28 mouse cellular contexts compared by ENCODE assay signal in the genomic region with DNA sequence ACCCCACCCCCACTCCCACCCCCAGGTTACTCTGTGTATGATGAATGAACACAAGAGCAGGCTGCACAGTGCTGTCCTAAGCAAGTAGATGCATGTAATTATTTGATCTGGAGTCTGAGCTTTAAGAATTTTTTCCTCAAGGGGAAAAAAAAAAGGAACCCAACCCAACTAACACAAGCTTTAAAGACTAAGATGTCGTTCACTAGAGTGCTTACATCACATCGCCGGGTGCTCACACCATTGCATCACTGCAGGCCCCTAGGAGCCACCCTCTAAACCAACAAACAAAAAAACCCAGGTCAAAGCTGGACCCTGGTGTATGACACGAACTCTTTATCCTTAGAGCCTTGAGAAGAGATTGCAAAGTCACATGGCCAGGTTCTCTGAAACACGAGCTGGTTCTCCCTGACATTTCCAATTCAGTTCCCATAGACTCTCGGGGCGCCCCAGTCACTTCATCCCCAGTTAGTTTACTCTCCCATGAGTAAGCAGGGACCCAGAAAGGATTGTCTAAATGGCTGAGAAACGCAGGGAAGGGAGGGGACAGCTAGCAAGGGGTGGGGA. TPM values are rescaled to one million over a fixed set of nuclear protein-coding genes. Genes with fewer than 3 reads are reported as not detected.
DNase-seq lines count a peak whose midpoint lies in the region; ATAC-seq and TF ChIP-seq lines count a peak whose summit lies in the region.
"Had no signal": no experiment of that assay in that cellular context is flagged by ENCODE, and none has a peak within 500 bp of the region (broad histone marks: within the 10 kb centered on the region; RNA-seq: fewer than 3 reads in every experiment).

No protein-coding gene starts in this region.

- TF ChIP-seq RAD21 in CH12.LX (IDR thresholded peaks at IDR 0.05; ENCODE audit: low read depth, low read length): no peak

- 54% methylated on average over 8 of the region's 8 CpGs for WGBS in midbrain, embryonic 11.5 days
- WGBS in midbrain, embryonic 14.5 days: 67% methylated on average over 8 of the region's 8 CpGs
- 59% methylated on average over 8 of the region's 8 CpGs for WGBS in heart, embryonic 10.5 days

- no peak for TF ChIP-seq CTCF in CH12.LX (conservative IDR thresholded peaks at IDR 0.05 in 1 of 2, IDR thresholded peaks at IDR 0.05 in 1 of 2; ENCODE audit: low read depth in 2 of 2, low read length in 2 of 2)

- no peaks in the 10 kb centered on the region for H3K27me3 ChIP-seq in midbrain, embryonic 11.5 days (ENCODE audit: control insufficient read depth, insufficient read depth, low read length)
- H3K27me3 ChIP-seq in midbrain, embryonic 14.5 days (ENCODE audit: control insufficient read depth, insufficient read depth, low read length): no peaks in the 10 kb centered on the region
- no peaks in the 10 kb centered on the region for H3K27me3 ChIP-seq in CH12.LX (replicated peaks)
- no peaks in the 10 kb centered on the region for H3K27me3 ChIP-seq in heart, embryonic 10.5 days (ENCODE audit: insufficient read depth, poor library complexity, severe bottlenecking)
- H3K27me3 ChIP-seq: embryonic facial prominence, embryonic 12.5 days; forebrain, embryonic 15.5 days; heart, embryonic 15.5 days had no signal

- H3K4me1 ChIP-seq in midbrain, embryonic 11.5 days (ENCODE audit: control insufficient read depth, insufficient read depth, low read length): 0 out of 2 replicates have a peak, but pooled peaks cover 3% of the 10 kb centered on the region
- H3K4me1 ChIP-seq in midbrain, embryonic 14.5 days (ENCODE audit: control insufficient read depth, insufficient read depth, low read length): 0 out of 2 replicates have a peak, but pooled peaks cover 4% of the 10 kb centered on the region
- peaks cover 39 to 60% of the 10 kb centered on the region in 2 experiments for H3K4me1 ChIP-seq in CH12.LX (ENCODE audit: control insufficient read depth in 1 of 2, insufficient read depth in 2 of 2)
- H3K4me1 ChIP-seq in heart, embryonic 10.5 days: peaks cover 12% of the 10 kb centered on the region
- H3K4me1 ChIP-seq: forebrain, embryonic 15.5 days; heart, embryonic 15.5 days had no signal

- no peak overlapping the region for H3K27ac ChIP-seq in midbrain, embryonic 11.5 days (ENCODE audit: low read depth, low read length)
- no peak overlapping the region for H3K27ac ChIP-seq in midbrain, embryonic 14.5 days (replicated peaks; ENCODE audit: low read depth, low read length)
- peak overlapping the region; percentile 88 for H3K27ac ChIP-seq in CH12.LX (ENCODE audit: insufficient read depth, low read depth)
- no peak overlapping the region for H3K27ac ChIP-seq in heart, embryonic 10.5 days
- H3K27ac ChIP-seq: embryonic facial prominence, embryonic 12.5 days; forebrain, embryonic 12.5 days; forebrain, embryonic 15.5 days; heart, adult 2 months; heart, embryonic 15.5 days; hindbrain, embryonic 10.5 days; hindbrain, embryonic 13.5 days had no signal

- peak; percentile 44; the same call in 1 of the 2 replicates for TF ChIP-seq POLR2A in CH12.LX (IDR thresholded peaks at IDR 0.05; ENCODE audit: low read depth, low read length)

- H3K9me3 ChIP-seq in midbrain, embryonic 11.5 days (ENCODE audit: control insufficient read depth, low read length): no peaks in the 10 kb centered on the region
- H3K9me3 ChIP-seq in midbrain, embryonic 14.5 days (ENCODE audit: control insufficient read depth, low read length): no peaks in the 10 kb centered on the region
- no peaks in the 10 kb centered on the region for H3K9me3 ChIP-seq in CH12.LX (replicated peaks; ENCODE audit: low read length)
- H3K9me3 ChIP-seq in heart, embryonic 10.5 days: no peaks in the 10 kb centered on the region
- H3K9me3 ChIP-seq: embryonic facial prominence, embryonic 12.5 days; forebrain, embryonic 12.5 days; forebrain, embryonic 15.5 days; heart, embryonic 15.5 days; hindbrain, embryonic 10.5 days; hindbrain, embryonic 13.5 days had no signal

- H3K4me3 ChIP-seq in midbrain, embryonic 11.5 days (ENCODE audit: low read depth, low read length): no peak overlapping the region
- no peak overlapping the region for H3K4me3 ChIP-seq in midbrain, embryonic 14.5 days (replicated peaks; ENCODE audit: low read depth, low read length)
- peak overlapping the region; percentile 54 to 83 (median 68) for H3K4me3 ChIP-seq in CH12.LX (replicated peaks in 1 of 3; ENCODE audit: low read depth in 2 of 3, low read length in 2 of 3, poor library complexity in 1 of 3)
- no peak overlapping the region for H3K4me3 ChIP-seq in heart, embryonic 10.5 days
- H3K4me3 ChIP-seq: embryonic facial prominence, embryonic 12.5 days; erythroblast, embryonic 14.5 days; forebrain, embryonic 12.5 days; forebrain, embryonic 15.5 days; heart, adult 2 months; heart, embryonic 15.5 days; hindbrain, embryonic 10.5 days; hindbrain, embryonic 13.5 days had no signal

- no peak overlapping the region for H3K9ac ChIP-seq in midbrain, embryonic 11.5 days (ENCODE audit: low read length)
- H3K9ac ChIP-seq in midbrain, embryonic 14.5 days (replicated peaks; ENCODE audit: low read length): no peak overlapping the region
- H3K9ac ChIP-seq in CH12.LX (ENCODE audit: insufficient read depth, low read depth): peak overlapping the region; percentile 96
- H3K9ac ChIP-seq: embryonic facial prominence, embryonic 12.5 days; forebrain, embryonic 12.5 days; forebrain, embryonic 15.5 days; heart, embryonic 15.5 days; hindbrain, embryonic 13.5 days had no signal

- no peak overlapping the region for H3K4me2 ChIP-seq in midbrain, embryonic 11.5 days
- H3K4me2 ChIP-seq in midbrain, embryonic 14.5 days (ENCODE audit: low read length): no peak overlapping the region
- peak overlapping the region; percentile 96 for H3K4me2 ChIP-seq in CH12.LX (ENCODE audit: insufficient read depth, low read depth, poor library complexity, severe bottlenecking)
- H3K4me2 ChIP-seq: embryonic facial prominence, embryonic 12.5 days; forebrain, embryonic 12.5 days; forebrain, embryonic 15.5 days; heart, embryonic 11.5 days; heart, embryonic 15.5 days; hindbrain, embryonic 13.5 days had no signal

- DNase-seq in midbrain, embryonic 11.5 days (ENCODE audit: low spot score, missing footprints): peak; percentile 70
- DNase-seq in midbrain, embryonic 14.5 days: no peak
- DNase-seq in 416B (ENCODE audit: low read depth) (peak; percentile 20), CH12.LX (ENCODE audit: extremely low read depth) (no peak)
- no peak for DNase-seq in heart, embryonic 10.5 days (ENCODE audit: low spot score)
- DNase-seq: adrenal gland, adult 2 months; adrenal gland, postnatal 14 days; cerebellum, adult 11 months; cerebellum, adult 9-10 months; cerebellum, postnatal 14 days; gastrocnemius, postnatal 25 days; heart, adult 2 months; heart, postnatal 10 days; heart, postnatal 36 days had no signal

- peaks cover 70% of the 10 kb centered on the region for H3K79me2 ChIP-seq in CH12.LX (replicated peaks; ENCODE audit: control insufficient read depth, extremely low read depth, insufficient read depth, poor library complexity, severe bottlenecking)

- dilution Hi-C loops in CH12.LX (cut with MboI; ENCODE audit: extremely low pct_ligation_motif_present, extremely low pct_unique_long_range_greater_than_20kb, low sequenced_read_pairs): no loop called here

- TF ChIP-seq EP300 in CH12.LX (IDR thresholded peaks at IDR 0.05; ENCODE audit: low read length): no peak

- ATAC-seq in midbrain, embryonic 11.5 days (ENCODE audit: low FRiP score): no peak
- ATAC-seq in midbrain, embryonic 14.5 days (ENCODE audit: low FRiP score, low TSS enrichment): no peak
- ATAC-seq in megakaryocyte progenitor cell, adult 5-6 weeks (replicated peaks; ENCODE audit: poor library complexity): 0 out of 2 replicates have a peak, but pooled peaks have one; percentile 20
- ATAC-seq in CD4-positive, CD25-positive, alpha-beta regulatory T cell, adult 4 months: no peak
- ATAC-seq: forebrain, embryonic 15.5 days; hindbrain, embryonic 16.5 days; inflammation-experienced regulatory T-cells, adult 6 months; intestine, embryonic 16.5 days had no signal

- H3K36me3 ChIP-seq in midbrain, embryonic 11.5 days (ENCODE audit: control insufficient read depth, insufficient read depth, low read length): no peaks in the 10 kb centered on the region
- H3K36me3 ChIP-seq in midbrain, embryonic 14.5 days (ENCODE audit: control insufficient read depth, insufficient read depth, low read length): no peaks in the 10 kb centered on the region
- peaks cover 27 to 54% of the 10 kb centered on the region in 2 experiments for H3K36me3 ChIP-seq in CH12.LX (replicated peaks in 1 of 2; ENCODE audit: control insufficient read depth in 1 of 2, insufficient read depth in 1 of 2, low read length in 1 of 2)
- H3K36me3 ChIP-seq in heart, embryonic 10.5 days: no peaks in the 10 kb centered on the region
- H3K36me3 ChIP-seq: embryonic facial prominence, embryonic 12.5 days; forebrain, embryonic 12.5 days; forebrain, embryonic 15.5 days; heart, embryonic 15.5 days; hindbrain, embryonic 10.5 days; hindbrain, embryonic 13.5 days had no signal

- in situ Hi-C loops in CH12.LX (cut with MboI; ENCODE audit: low pct_ligation_motif_present, low pct_unique_long_range_greater_than_20kb, low sequenced_read_pairs): no loop called here

TF ChIP-seq in CH12.LX, 34 proteins besides CTCF, POLR2A, EP300 and RAD21 (continues in another document):
- TF ChIP-seq ZC3H11A (IDR thresholded peaks at IDR 0.05; ENCODE audit: low read depth, low read length): no peak
- TF ChIP-seq BHLHE40 (IDR thresholded peaks at IDR 0.05; ENCODE audit: low read depth, low read length): no peak

RNA-seq across cellular contexts. Expression of a gene that starts 27.8 kb away (rescaled TPM):
- polyA plus RNA-seq in midbrain, embryonic 11.5 days (2014; fragmentation: Nextera tagmentation; extraction: Ambion mirVana): 0.60 and 1.0 TPM in 2 replicates
- polyA plus RNA-seq in midbrain, embryonic 14.5 days (2014; fragmentation: Nextera tagmentation; extraction: Ambion mirVana): 0.58 and 0.67 TPM in 2 replicates
- 8.0 and 13.3 TPM in 2 replicates for total RNA-seq in CH12.LX (2012; rRNA removed)
- 3.0 and 4.5 TPM in 2 replicates for total RNA-seq in CH12.LX (2014; rRNA removed)
- polyA plus RNA-seq in CH12.LX (2012; ENCODE audit: insufficient read length, low read depth): 9.9 and 11.5 TPM in 2 replicates
- total RNA-seq in megakaryocyte progenitor cell, adult 5-6 weeks (2015): not detected in 2 replicates
- not detected in 2 replicates for total RNA-seq in megakaryocyte progenitor cell, adult 5-6 weeks (2017)
- 1 to 10 TPM; 3.6 to 6.2 TPM for polyA plus RNA-seq in CD4-positive, CD25-positive, alpha-beta regulatory T cell, adult 4 months (2017; shearing (Covaris generic))
- 2.5 and 15.3 TPM in 2 replicates for polyA plus RNA-seq in heart, embryonic 10.5 days (2016; fragmentation: Nextera tagmentation; extraction: Ambion mirVana)
- total RNA-seq: heart, postnatal 10 days; MEL had no signal

RNA-seq across cellular contexts. Expression of a gene that starts 35.2 kb away (rescaled TPM):
- polyA plus RNA-seq in midbrain, embryonic 11.5 days (2014; fragmentation: Nextera tagmentation; extraction: Ambion mirVana): 145 and 158 TPM in 2 replicates
- polyA plus RNA-seq in midbrain, embryonic 14.5 days (2014; fragmentation: Nextera tagmentation; extraction: Ambion mirVana): 225 and 280 TPM in 2 replicates
- total RNA-seq in CH12.LX (2012; rRNA removed) (129 and 136 TPM in 2 replicates), CH12.LX (2014; rRNA removed) (80.3 and 84.7 TPM in 2 replicates)
- polyA plus RNA-seq in CH12.LX (2012; ENCODE audit: insufficient read length, low read depth): 94.6 and 109 TPM in 2 replicates
- 42.0 and 43.2 TPM in 2 replicates for total RNA-seq in megakaryocyte progenitor cell, adult 5-6 weeks (2015)
- total RNA-seq in megakaryocyte progenitor cell, adult 5-6 weeks (2017): 24.8 and 31.5 TPM in 2 replicates
- 100 to 1,000 TPM; 150 to 155 TPM for polyA plus RNA-seq in CD4-positive, CD25-positive, alpha-beta regulatory T cell, adult 4 months (2017; shearing (Covaris generic))
- 98.9 and 103 TPM in 2 replicates for polyA plus RNA-seq in heart, embryonic 10.5 days (2016; fragmentation: Nextera tagmentation; extraction: Ambion mirVana)

Comparison
In these comparisons a context has a peak if more than half of its experiments do, and no peak if none do; other contexts are left out.
1. DNase-seq: peak in midbrain, embryonic 11.5 days (single experiment) and 416B (single experiment); none in midbrain, embryonic 14.5 days (single experiment), CH12.LX (single experiment) and heart, embryonic 10.5 days (single experiment).
2. H3K4me3 ChIP-seq: peak in CH12.LX (3 of 3); none in midbrain, embryonic 11.5 days (single experiment), midbrain, embryonic 14.5 days (single experiment) and heart, embryonic 10.5 days (single experiment).